Mouse (Mus musculus) liver (tissue): ENCODE measurements around the gene Smim6.

ENCODE experiments used
- DNase-seq: peaks from one replicate; pipeline ENCODE4 v3.0.0-alpha.2; 2020; ENCODE audit warnings: mixed read lengths

Smim6 gene

GRCm38 (mm10) chr11:115941980-115942379 is 30.2 kb downstream of the Smim6 start:
- no peak for DNase-seq

- no peak for DNase-seq
Measured at GRCm38 (mm10) chr11:115945247-115945646, 33.4 kb downstream of the Smim6 start.

DNA sequence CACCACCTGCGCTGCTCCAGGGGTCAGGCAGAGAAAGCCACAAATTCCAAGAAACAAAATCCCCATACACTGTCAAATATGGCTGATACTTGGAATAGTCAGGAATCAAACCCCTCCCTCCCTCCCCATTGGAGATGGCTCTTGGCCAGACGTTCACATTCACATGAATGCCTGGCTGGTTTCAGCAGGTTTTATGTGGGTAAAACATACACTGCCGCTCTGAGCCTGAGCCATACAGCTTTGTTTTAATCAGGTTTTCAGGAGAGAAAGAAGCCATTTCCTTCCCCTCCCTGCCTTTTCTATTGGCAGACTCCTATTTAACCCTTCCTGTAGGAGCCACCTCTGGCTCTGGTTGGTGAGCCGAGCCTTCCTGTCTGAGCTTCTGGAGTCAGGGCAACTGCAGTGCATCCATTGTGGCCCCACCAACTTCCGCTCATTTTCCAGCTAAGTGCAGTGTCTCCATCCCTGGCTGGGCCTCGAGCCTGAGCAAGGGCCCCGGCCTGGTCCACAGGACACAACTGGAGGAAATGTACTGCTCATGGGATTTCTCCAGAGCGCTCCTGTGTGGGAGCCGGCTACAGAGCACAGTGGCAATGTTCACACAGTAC is 34.5 kb downstream of the Smim6 start:
- DNase-seq: no peak

- DNase-seq: no peak
Measured at GRCm38 (mm10) chr11:115948316-115948715, 36.5 kb downstream of the Smim6 start.

DNA sequence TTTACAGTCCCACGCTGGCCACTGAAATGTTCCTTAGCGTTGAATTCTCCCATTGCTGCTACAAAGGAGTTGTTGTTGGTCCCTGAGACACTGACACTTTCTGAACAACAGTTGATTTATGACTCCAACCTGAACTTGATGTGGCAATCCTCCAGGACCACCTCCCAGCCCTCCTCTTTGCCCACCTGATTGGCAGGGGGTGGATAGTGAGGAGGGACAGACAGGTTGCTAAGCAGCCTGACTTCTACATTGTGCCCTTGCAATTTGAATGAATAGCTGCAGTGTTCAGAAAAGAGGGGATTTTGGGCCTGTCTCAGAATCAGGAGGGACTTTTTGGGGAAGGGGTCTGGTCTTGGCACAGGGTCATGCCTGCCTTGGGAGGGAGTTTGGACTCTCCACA is 38.9 kb downstream of the Smim6 start:
- DNase-seq: no peak

GRCm38 (mm10) chr11:115954712-115955111 is 42.9 kb downstream of the Smim6 start:
- DNase-seq: no peak

GRCm38 (mm10) chr11:115955195-115955858 is 43.5 kb downstream of the Smim6 start:
- no peak for DNase-seq

DNA sequence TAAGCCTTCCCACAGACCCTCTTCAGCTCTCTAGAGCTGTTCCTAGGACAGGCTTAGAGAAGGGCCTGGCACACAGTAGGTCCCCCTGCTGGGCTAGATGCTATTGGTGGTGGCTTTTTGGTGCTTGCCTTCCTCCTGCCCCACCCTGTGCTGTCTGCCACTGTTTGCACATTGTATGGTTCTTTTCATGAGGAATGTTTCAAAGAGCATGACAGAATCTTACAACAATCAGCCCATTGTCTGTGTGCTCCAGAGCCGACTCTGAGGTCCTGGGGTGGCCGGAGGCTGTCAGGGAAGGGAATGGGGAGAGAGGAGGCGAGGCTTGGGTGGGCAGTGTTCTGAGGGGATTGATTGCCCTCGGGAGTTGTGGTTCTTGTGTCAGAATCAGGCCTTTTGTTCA is 44.6 kb downstream of the Smim6 start:
- no peak for DNase-seq

DNA sequence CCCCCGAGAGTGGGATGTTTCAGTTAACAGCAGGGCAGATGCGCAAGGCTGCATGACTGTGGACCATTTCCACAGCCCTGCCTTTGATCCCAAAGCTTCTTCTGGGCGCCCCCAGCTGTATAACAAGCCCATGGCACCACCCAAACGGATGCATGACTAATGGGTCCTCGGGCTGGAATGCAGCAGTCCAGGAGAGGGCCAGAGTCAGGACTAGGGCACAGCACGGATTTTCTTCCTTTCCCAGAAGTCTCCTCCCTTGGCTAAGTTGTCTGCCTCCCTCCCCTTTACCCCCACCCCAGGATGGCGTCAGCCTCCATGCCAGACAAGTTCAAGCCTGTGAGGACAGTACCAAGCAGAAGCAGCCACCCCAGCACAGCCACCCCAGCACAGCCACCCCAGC is 46.2 kb downstream of the Smim6 start:
- DNase-seq: no peak

DNA sequence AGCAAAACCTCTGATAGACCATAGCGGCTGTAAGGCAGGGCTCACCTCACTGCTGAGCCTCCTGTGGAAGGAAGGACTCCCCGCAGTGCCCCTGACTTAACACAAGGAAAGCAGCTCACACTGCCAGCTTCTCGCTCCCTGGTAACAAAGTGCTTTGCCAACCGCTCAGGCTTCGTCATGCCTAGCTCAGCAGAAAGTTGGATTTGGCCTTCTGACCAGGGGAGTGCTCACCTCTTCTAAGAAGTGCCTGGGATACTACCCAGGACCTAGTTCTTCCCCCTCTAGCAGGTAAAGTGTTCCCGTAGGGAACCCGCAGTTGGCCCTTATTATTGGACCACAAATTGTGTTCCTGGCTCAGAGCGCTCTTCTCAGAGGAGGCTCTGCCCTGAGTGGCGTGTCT is 47.2 kb downstream of the Smim6 start:
- no peak for DNase-seq

DNA sequence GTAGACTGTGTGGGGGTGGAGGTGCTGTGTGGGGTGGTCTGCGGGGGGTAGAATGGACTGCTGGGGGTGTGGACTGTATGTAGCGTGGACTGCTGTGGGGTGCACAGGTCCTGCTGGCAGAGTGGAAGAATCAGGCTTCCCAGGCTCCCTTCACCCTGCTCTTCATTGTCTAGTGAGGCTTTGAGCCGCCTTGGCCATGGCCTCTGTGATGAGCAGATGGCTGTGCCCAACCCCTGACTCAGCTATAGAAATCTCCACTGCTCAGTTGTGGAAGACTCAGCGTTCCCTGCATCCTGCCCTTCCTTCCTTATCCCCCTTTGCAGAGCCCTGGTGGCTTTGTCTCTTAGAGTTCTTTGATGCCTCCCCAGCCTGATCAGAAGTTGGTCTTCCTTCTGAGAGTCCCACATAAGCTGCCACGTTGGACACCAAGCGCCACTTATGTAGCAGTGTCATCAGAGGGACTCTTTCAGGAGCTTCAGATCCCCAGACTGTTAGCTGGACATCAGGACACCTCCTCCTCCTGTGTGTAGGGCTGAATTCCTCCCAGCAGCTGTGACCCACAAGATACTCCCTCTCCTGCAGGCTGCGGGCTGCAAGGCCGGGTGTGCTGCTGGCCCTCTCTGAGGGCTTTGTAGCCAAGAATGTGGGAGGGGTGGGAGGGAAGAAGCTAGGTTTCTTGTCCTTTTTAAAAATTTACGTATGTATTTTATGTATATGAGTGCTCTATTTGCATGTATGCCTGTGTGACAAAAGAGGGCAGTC is 51.0 kb downstream of the Smim6 start:
- DNase-seq: no peak
